Mouse (Mus musculus) E14TG2a.4 (cell line): ENCODE data around the gene Tfrc.

Experiments
- CTCF ChIP-seq: conservative IDR thresholded peaks from 2 replicates; pipeline ENCODE4 v1.5.1; 2014; ENCODE audit warnings: low read length
- NANOG ChIP-seq: IDR thresholded peaks from 2 replicates; pipeline ENCODE4 v1.6.1; 2014; ENCODE audit warnings: borderline replicate concordance, low read length, mixed read lengths

DNA sequence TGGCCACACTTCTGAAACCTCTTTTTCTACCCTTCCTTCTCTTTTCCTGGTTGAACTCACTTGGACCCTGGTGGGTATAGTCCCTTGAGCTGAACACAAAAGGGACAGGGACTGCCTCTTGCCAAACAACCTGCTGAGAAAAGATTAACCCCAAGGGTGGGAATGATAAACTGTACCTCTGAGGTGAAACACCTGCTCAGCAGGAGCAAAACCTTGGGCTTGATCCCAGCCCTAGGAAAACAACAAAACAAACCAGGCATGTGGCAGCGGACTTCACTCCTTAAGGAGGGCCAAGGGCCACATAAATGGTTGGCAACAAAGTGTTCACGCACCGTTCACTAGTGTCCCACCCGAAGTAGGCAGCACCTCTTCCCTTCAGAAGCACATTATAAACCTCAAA is 49.2 kb upstream of the Tfrc start:
- TF ChIP-seq CTCF = no peak
- no peak for TF ChIP-seq NANOG
